Mouse (Mus musculus) layer of hippocampus, postnatal 14 days (tissue): Measurements from ENCODE around the gene Gm13199. TPM values are rescaled to one million over a fixed set of nuclear protein-coding genes. Genes with fewer than 3 reads are reported as not detected.

Experiments used
- DNase-seq, 2 experiments: peaks; one replicate each; pipeline ENCODE4 v3.0.0; 2021 to 2022; ENCODE audit warnings: low spot score in 2 of 2, mixed read lengths in 1 of 2
- long read RNA-seq, 2 experiments: library from polyadenylated mRNA; stranded (forward); transcript quantifications; one replicate each; pipeline ENCODE4 v2.0.0; 2021
- total RNA-seq, 2 experiments: library from RNA; stranded (reverse); gene quantifications; 2 replicates each; pipeline ENCODE4 v1.2.3; 2021

Gene Gm13199
- 1 to 10 TPM; 1.6 to 1.8 TPM for total RNA-seq
- long read RNA-seq, experiment 1 = 0 reads
- long read RNA-seq, experiment 2 = 0 reads

DNA sequence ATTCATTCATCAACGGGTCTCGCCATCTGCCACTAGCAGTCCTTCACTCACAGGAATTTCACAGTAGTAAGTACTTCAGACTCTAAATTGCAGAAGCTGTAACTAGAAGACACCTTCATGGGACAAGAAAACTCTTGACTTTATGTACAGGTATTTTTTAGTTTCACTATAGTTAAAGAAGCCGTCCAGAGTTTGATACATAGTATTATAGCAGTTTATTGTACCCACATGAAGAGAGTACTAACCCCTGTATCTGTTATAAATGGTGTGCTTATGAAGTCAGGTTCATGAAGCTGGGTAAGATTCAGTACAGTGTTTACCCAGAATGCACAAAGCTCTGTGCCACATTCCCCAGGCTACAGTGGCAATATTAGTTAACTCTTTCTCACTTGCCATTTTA is at the start of gene Gm13199:
Gene Gm13199 (minus strand): TSS at position 101 of the 400 bp plus-strand sequence.
- no peak for DNase-seq

- DNase-seq = peak in 1 of 2 experiments; percentile 9
Observed at GRCm38 (mm10) chr2:5911282-5911965, 48.7 kb upstream of the Gm13199 start.

DNA sequence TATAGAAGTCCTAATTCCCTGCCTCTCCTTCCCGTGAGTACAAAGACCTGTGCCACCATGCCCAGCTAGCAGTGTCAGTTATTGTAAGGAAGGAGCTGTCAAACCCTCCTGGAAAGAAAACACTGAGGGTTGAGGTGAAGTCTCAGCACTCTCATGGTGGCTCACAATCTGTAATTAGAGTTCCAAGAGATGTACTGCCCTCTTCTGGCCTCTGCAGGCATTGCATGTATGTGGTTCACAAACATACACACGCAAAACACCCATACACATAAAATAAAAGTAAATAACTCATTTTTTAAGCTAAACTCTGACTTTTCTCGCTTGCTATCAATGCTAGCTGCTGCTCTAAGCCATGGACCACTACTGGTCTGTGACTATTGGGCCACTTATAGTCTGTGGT is 43.9 kb upstream of the Gm13199 start:
- DNase-seq = no peak

- peak; percentile 16 to 76 for DNase-seq
Observed at GRCm38 (mm10) chr2:5906092-5906491, 43.4 kb upstream of the Gm13199 start.

DNA sequence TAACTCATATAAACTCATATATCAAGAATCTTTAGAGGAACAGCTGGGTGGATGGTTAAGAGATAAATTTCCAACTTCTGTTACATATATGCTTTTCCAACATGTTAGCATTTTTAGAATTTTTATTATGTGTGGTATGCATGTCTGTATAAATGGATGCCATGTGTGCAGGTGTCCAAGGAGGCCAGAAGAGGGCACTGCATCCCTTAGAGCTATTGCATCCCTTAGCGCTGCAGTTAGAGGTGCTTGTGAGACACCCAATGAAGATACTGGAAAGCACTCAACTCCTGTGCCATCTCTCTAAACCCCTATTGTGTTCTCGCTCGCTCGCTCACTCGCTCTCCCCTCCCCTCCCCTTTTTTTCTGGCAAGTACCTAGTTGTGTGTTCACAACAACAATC is 37.4 kb upstream of the Gm13199 start:
- peak in 1 of 2 experiments; percentile 26 for DNase-seq

DNA sequence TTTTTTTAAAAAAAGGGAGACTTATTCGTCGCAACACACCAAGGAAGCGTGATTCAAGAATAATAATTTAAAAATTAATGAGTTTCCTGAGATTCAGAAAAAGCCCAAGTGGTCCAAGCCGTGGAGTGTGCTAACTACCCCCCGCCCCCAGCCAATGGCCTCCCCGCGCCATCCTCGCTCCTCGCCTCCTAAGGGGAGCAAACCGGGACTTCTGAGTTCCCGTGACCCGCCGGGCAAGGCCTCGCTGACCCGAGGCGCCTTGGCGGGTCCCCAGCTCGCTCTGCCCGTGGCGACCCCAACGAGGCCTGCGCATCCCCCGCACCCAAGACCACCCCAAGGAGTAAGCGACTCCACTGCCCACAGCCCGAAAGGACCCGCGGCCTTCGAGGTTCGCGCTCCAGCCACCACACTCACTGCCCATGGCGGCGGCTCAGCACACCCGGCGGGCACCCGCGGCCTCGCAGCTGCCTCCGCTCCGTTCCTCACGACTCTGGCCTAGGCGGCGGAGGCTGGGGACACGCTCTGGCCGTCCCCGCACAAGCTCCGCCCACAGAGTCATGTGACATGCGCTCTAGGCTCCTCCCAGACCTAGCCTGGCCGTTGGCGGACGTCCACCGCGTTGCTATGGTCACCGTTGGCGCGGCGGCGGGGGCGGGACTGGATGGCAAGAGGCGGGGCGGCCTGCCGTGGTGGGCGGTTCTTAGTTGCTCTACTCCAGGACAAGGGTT is 32.3 kb upstream of the Gm13199 start, which contains the start of gene Sec61a2:
Gene Sec61a2 (minus strand): TSS at position 590 of the 728 bp plus-strand sequence.
- DNase-seq = peak; percentile 99

- no peak for DNase-seq
Observed at GRCm38 (mm10) chr2:5894296-5894695, 31.6 kb upstream of the Gm13199 start.

- no peak for DNase-seq
Observed at GRCm38 (mm10) chr2:5889412-5889811, 26.7 kb upstream of the Gm13199 start.

GRCm38 (mm10) chr2:5888865-5889264 is 26.1 kb upstream of the Gm13199 start:
- DNase-seq = no peak

GRCm38 (mm10) chr2:5877446-5877845 is 14.7 kb upstream of the Gm13199 start:
- DNase-seq = no peak

DNA sequence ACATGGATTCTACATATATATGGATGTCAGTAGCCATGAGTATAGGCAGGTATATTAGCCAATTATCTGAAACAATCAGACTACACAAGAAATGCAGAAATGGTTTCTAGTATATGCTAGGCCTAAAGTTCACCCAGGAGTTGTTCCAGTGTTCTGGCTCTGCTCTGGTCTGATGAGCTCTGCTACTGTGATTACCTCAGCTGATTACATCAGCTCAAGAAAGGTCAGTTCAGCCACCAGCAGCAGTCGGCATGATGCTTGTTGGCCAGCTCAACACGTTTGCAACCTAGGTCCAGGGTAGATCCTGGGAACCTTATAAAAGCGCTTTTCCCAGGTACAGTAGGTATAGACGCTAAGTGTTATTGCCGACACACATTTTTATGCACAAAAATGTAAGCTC is 7.0 kb upstream of the Gm13199 start:
- DNase-seq = no peak

- no peak for DNase-seq
Observed at GRCm38 (mm10) chr2:5867681-5868080, 4.9 kb upstream of the Gm13199 start.

GRCm38 (mm10) chr2:5851866-5852265 is 10.9 kb downstream of the Gm13199 start:
- peak in 1 of 2 experiments; percentile 30 for DNase-seq

- DNase-seq = no peak
Observed at GRCm38 (mm10) chr2:5851116-5851515, 11.6 kb downstream of the Gm13199 start.

DNA sequence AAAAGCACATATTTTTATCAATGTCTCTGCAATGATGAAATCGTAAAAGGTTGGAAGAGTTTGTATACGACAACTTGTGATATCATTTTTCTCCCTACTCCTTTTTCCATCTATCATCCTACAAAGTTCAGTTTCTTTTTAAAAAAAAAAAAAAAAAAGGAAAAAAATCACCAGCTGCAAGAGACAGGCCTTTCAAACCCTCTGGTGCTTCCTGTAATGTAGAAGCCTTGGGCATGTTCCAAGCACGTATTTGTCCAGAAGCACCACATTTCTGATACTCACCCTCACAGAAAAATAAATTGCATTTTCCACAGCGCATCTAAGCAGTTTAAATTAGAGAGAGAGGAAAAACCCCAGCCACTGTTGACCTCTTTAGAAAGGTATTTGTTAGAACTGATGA is 16.9 kb downstream of the Gm13199 start:
- no peak for DNase-seq

DNA sequence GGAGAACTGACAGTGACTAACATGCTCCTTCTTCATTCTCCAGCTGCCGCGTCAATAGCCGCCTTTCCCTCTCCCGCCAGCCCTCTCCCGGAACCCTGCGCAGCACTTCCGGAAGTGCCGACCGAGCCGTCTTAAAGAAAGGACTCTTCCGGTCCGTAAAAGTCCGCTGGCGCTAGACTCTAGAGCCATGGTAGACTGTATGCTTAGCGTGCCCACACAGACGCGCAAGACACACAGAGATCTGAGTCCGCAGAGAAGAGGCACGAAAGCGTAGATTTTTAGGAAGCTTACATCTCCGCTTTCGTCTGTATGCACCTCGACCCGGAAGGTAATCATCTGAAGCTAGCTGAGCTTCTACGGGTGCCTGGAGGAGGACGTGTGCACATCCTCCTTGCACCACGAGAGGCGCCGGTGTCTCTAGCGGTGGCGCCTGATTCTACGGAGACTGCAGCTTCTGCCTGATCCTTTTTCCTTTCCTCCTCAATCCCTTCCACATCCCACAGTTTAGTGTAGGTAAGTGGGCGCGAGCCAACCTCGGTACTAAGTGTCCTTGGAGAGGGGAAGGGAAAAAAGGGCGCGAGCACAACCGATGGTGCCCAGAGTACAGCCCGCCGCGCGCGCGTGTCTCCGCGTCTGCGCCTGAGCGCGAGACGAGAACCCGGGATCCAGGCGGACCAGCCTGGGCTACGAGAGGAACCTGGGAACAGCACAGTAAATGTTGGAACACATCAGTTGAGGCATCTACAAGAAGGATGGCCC is 17.7 kb downstream of the Gm13199 start, which contains the start of the genes Nudt5 and Cdc123:
Gene Nudt5 (plus strand): TSS at position 147 of the 759 bp plus-strand sequence.
Gene Cdc123 (minus strand): TSS at position 292 of the 759 bp plus-strand sequence.
- DNase-seq = peak; percentile 92 to 93

DNA sequence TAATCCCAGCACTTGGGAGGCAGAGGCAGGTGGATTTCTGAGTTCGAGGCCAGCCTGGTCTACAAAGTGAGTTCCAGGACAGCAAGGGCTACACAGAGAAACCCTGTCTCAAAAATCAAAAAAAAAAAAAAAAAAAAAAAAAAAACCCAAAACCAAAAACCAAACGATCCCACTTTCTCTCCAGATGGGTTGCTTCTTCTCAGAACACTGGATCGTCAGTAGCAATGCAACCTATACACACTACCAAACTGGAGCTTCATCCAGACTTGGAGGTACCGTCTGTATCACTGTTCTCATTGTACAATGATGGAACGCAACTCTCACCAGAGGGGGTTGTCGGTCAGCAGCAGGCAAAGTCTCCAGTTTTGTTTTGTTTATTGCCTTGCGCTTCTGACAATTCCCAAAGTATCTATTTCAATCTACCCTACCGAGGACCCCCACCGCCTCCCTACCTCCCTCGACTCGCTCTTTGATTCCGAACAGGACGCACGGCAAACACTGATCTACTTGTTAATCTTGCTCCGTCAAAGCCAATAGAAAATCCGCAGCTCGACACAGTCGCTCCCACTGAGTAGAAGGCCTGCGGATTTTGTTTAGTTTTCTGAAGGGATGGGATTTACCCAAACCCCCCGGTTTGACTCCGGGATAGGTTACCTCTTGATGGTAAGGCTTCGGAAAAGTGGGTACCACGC is 18.4 kb downstream of the Gm13199 start:
- no peak for DNase-seq

GRCm38 (mm10) chr2:5840815-5841214 is 21.9 kb downstream of the Gm13199 start:
- no peak for DNase-seq

- DNase-seq = no peak
Observed at GRCm38 (mm10) chr2:5825265-5825913, 37.3 kb downstream of the Gm13199 start.

- DNase-seq = no peak
Observed at GRCm38 (mm10) chr2:5824685-5825084, 38.0 kb downstream of the Gm13199 start.
